Mouse (Mus musculus) CD4-positive, CD25-positive, alpha-beta regulatory T cell, adult 4 months (primary cell): ENCODE results near the gene Nos1ap. TPM values are rescaled to one million over a fixed set of nuclear protein-coding genes. Genes with fewer than 3 reads are reported as not detected.

ENCODE experiments used
- ATAC-seq: one replicate; pipeline ENCODE4 v1.8.0; 2017
- polyA plus RNA-seq, 2 experiments: library from polyadenylated mRNA; unstranded; fragments of 100-300 nt; shearing (Covaris generic); gene quantifications; one replicate each; pipeline ENCODE4 v1.2.1; 2017

Gene Nos1ap
- under 1 TPM; 0.19 to 0.29 TPM for polyA plus RNA-seq

- ATAC-seq = no peak
Measured at GRCm38 (mm10) chr1:170589219-170590040, at the start of gene Nos1ap. Gene Nos1ap (minus strand): TSS chr1:170589861.

GRCm38 (mm10) chr1:170638941-170639340, 49.3 kb upstream of the Nos1ap start:
- ATAC-seq = no peak

GRCm38 (mm10) chr1:170632856-170633255, 43.2 kb upstream of the Nos1ap start:
- ATAC-seq = no peak

GRCm38 (mm10) chr1:170632385-170632784, 42.7 kb upstream of the Nos1ap start:
- peak; percentile 74 for ATAC-seq

- no peak for ATAC-seq
Measured at GRCm38 (mm10) chr1:170631571-170631970, 41.9 kb upstream of the Nos1ap start.

- no peak for ATAC-seq
Measured at GRCm38 (mm10) chr1:170630489-170630888, 40.8 kb upstream of the Nos1ap start.

GRCm38 (mm10) chr1:170623432-170623831, 33.8 kb upstream of the Nos1ap start:
- ATAC-seq = no peak

- ATAC-seq = no peak
Measured at GRCm38 (mm10) chr1:170622934-170623333, 33.3 kb upstream of the Nos1ap start.

- no peak for ATAC-seq
Measured at GRCm38 (mm10) chr1:170619686-170620374, 30.2 kb upstream of the Nos1ap start.

GRCm38 (mm10) chr1:170612968-170613872, 23.6 kb upstream of the Nos1ap start:
- no peak for ATAC-seq

- ATAC-seq = no peak
Measured at GRCm38 (mm10) chr1:170611631-170612030, 22.0 kb upstream of the Nos1ap start.

- ATAC-seq = no peak
Measured at GRCm38 (mm10) chr1:170610695-170611094, 21.0 kb upstream of the Nos1ap start.

- no peak for ATAC-seq
Measured at GRCm38 (mm10) chr1:170610289-170610688, 20.6 kb upstream of the Nos1ap start.

- no peak for ATAC-seq
Measured at GRCm38 (mm10) chr1:170609872-170610271, 20.2 kb upstream of the Nos1ap start.

- no peak for ATAC-seq
Measured at GRCm38 (mm10) chr1:170608461-170609071, 18.9 kb upstream of the Nos1ap start.

GRCm38 (mm10) chr1:170607231-170607917, 17.7 kb upstream of the Nos1ap start:
- ATAC-seq = no peak

- ATAC-seq = no peak
Measured at GRCm38 (mm10) chr1:170605228-170606001, 15.8 kb upstream of the Nos1ap start.

- no peak for ATAC-seq
Measured at GRCm38 (mm10) chr1:170594575-170594974, 4.9 kb upstream of the Nos1ap start.

- no peak for ATAC-seq
Measured at GRCm38 (mm10) chr1:170590531-170590930, 870 bp upstream of the Nos1ap start.

GRCm38 (mm10) chr1:170590041-170590360, 340 bp upstream of the Nos1ap start:
- ATAC-seq = no peak

- ATAC-seq = no peak
Measured at GRCm38 (mm10) chr1:170588879-170589218, 812 bp downstream of the Nos1ap start.
